Mouse (Mus musculus) heart, adult 2 months (tissue): ENCODE measurements at regions not wholly inside any gene's neighbourhood (a gene's known extent, or its start where the extent isn't known, plus 50 kb on each side); places are given as distances from the start of the nearest gene placed in this dataset.

Source experiments
- DNase-seq, 2 experiments: peaks; one replicate each; pipeline ENCODE4 v3.0.0; 2021
- H3K27ac ChIP-seq: fragments of 200-600 bp; 2 replicates; pipeline ENCODE4 v1.8.1; 2022
- H3K27me3 ChIP-seq: fragments of 200-500 bp; 2 replicates; pipeline ENCODE4 v1.6.1; 2012; ENCODE audit warnings: mild to moderate bottlenecking, low read length, inconsistent platforms, mixed read lengths; ENCODE audit not compliant: control insufficient read depth, insufficient read depth
- H3K36me3 ChIP-seq: fragments of 200-500 bp; 2 replicates; pipeline ENCODE4 v1.6.1; 2012; ENCODE audit warnings: low read length, inconsistent platforms; ENCODE audit not compliant: control insufficient read depth, insufficient read depth
- H3K4me1 ChIP-seq: fragments of 200-500 bp; 2 replicates; pipeline ENCODE4 v1.6.1; 2011; ENCODE audit warnings: low read length; ENCODE audit not compliant: control insufficient read depth, insufficient read depth
- H3K4me3 ChIP-seq: fragments of 200-600 bp; 2 replicates; pipeline ENCODE4 v1.8.1; 2022
- H3K79me2 ChIP-seq: fragments of 200-500 bp; replicated peaks from 2 replicates; pipeline ENCODE4 v1.6.1; 2012; ENCODE audit warnings: mild to moderate bottlenecking, inconsistent platforms, low read length, moderate library complexity, mixed read lengths; ENCODE audit not compliant: control insufficient read depth, insufficient read depth
- H3K9ac ChIP-seq: fragments of 200-500 bp; 2 replicates; pipeline ENCODE4 v1.6.1; 2012; ENCODE audit warnings: low read depth, mild to moderate bottlenecking, control low read depth, inconsistent platforms, low read length, mixed read lengths
- CTCF ChIP-seq: fragments of 200-600 bp; IDR thresholded peaks from 2 replicates; pipeline ENCODE4 v1.8.1; 2022; ENCODE audit warnings: antibody characterized with exemption, mild to moderate bottlenecking, moderate library complexity
- EP300 ChIP-seq: fragments of 200-500 bp; IDR thresholded peaks from 2 replicates; pipeline ENCODE4 v1.6.1; 2011; ENCODE audit warnings: low read depth, low read length, control low read depth; ENCODE audit not compliant: insufficient read depth
- POLR2A ChIP-seq: fragments of 200-500 bp; IDR thresholded peaks from 2 replicates; pipeline ENCODE4 v1.6.1; 2011; ENCODE audit warnings: mild to moderate bottlenecking, low read depth, low read length, control low read depth; ENCODE audit not compliant: insufficient read depth
- WGBS: fragments of 180-500 bp; shearing (Covaris S2); methylation state at CpG from one replicate; pipeline ENCODE4 v1.1.7; 2018; 5-methylcytosine and 5-hydroxymethylcytosine counted together
- intact Hi-C: fragments of 180-260 bp; cut with DNase I; formaldehyde crosslinking; loops from one replicate; pipeline ENCODE4 v1.15.1; 2025

DNA sequence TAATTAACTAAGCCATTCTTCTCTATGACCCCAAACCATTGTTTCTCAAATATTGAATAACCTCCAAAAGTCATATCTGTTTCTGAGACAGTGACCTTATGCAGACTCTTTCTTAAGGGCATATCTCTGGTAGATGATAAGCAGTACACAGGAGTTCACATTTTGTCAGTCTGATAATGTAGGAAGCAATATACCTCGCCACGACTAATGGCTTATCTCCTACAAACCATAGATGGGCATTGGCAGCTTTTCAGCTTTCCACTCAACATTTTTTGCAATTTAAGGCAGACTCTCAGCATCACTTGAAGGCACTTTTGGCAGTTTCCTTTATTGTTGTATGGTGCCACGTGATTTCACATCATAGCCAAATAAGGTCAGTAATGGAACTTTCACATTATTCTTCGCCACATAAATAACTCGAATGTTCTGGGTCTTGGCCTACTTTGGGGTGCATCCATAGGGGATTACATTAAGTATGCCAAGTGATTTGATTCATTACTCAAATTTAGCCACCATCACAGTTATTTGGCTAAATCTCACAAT, 232.7 kb upstream of the Dpyd start:
- H3K27me3 ChIP-seq = no peaks in the 10 kb centered on the region
- H3K4me3 ChIP-seq = no peak overlapping the region

DNA sequence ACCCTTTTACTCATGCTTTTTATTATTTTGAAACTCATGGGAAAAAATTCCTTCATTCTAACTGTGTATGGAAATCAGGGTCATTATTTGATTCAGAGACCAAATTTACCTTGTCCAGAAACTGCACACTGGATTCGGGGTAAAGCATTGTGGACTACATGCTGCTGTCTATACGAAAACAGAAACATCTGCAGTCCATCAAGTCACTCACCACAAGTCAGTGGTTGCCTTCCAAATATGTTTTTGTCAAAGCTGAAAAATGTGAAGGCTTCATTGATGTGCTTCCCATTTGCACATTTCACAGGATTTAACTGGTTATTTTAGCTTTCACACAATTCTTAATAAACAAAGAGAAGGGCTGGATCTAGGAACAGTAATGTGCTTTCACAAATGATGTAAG, 230.4 kb upstream of the Dpyd start:
- TF ChIP-seq EP300 (no peak), CTCF (no peak), POLR2A (no peak)
- H3K36me3 ChIP-seq = no peaks in the 10 kb centered on the region
- H3K4me3 ChIP-seq = no peak overlapping the region
- H3K4me1 ChIP-seq = no peaks in the 10 kb centered on the region
- H3K79me2 ChIP-seq = no peaks in the 10 kb centered on the region
- DNase-seq = no peak
- H3K27me3 ChIP-seq = no peaks in the 10 kb centered on the region
- H3K27ac ChIP-seq = no peak overlapping the region
- intact Hi-C loops = no loop called here
- 51% methylated on average over 2 of the region's 2 CpGs for WGBS
- H3K9ac ChIP-seq = no peak overlapping the region

More for the DNA sequence above, 232.7 kb upstream of the Dpyd start:
- intact Hi-C loops = no loop called here
- 50% methylated on average over 5 of the region's 5 CpGs for WGBS
- TF ChIP-seq CTCF = no peak
- H3K4me1 ChIP-seq = no peaks in the 10 kb centered on the region
- H3K36me3 ChIP-seq = no peaks in the 10 kb centered on the region
- no peak overlapping the region for H3K9ac ChIP-seq
- no peak overlapping the region for H3K27ac ChIP-seq
- no peaks in the 10 kb centered on the region for H3K79me2 ChIP-seq
- no peak for DNase-seq

GRCm38 (mm10) chr3:118338716-118339115, 223.2 kb upstream of the Dpyd start:
- no peak overlapping the region for H3K9ac ChIP-seq
- no peaks in the 10 kb centered on the region for H3K4me1 ChIP-seq
- H3K27ac ChIP-seq = no peak overlapping the region
- H3K27me3 ChIP-seq = no peaks in the 10 kb centered on the region
- H3K4me3 ChIP-seq = no peak overlapping the region
- intact Hi-C loops = no loop called here
- TF ChIP-seq POLR2A = no peak
- TF ChIP-seq EP300 = no peak
- no peak for TF ChIP-seq CTCF
- DNase-seq = no peak
- H3K79me2 ChIP-seq = no peaks in the 10 kb centered on the region
- no peaks in the 10 kb centered on the region for H3K36me3 ChIP-seq

DNA sequence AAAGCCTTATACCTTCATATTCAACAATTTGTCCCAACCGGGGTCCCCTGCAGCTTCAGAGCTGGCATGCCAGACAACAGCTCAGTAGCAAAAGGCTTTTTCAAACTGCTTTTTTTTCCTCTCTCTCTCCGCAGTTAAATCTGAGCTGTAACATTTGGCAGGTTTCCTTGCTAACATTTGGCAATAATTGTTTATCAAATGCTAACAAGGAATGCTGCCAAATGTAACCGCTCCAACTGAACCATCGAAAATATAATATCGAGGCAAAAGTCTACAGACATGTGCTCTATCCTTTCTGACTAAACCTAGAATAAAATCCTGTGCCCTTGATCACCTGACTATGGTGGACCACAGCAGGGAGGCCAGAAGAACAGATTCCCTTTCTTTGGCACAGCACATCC, 200.2 kb upstream of the Dpyd start:
- H3K4me3 ChIP-seq = no peak overlapping the region
- TF ChIP-seq POLR2A (no peak), CTCF (no peak), EP300 (no peak)
- no peak overlapping the region for H3K27ac ChIP-seq
- intact Hi-C loops = no loop called here
- no peaks in the 10 kb centered on the region for H3K36me3 ChIP-seq
- DNase-seq = no peak
- H3K4me1 ChIP-seq = no peaks in the 10 kb centered on the region
- H3K27me3 ChIP-seq = no peaks in the 10 kb centered on the region
- H3K79me2 ChIP-seq = no peaks in the 10 kb centered on the region
- WGBS = 66% methylated on average over 5 of the region's 5 CpGs
- H3K9ac ChIP-seq = no peak overlapping the region
